Mouse (Mus musculus) cerebellum, adult 11-12 months (tissue): Measurements from ENCODE around the gene Gm7029.
A peak's percentile ranks its signal among the peaks of the same experiment; 100 is the strongest.

Experiments used
- DNase-seq: peaks from one replicate; pipeline ENCODE4 v3.0.0; 2022

Gene Gm7029

DNA sequence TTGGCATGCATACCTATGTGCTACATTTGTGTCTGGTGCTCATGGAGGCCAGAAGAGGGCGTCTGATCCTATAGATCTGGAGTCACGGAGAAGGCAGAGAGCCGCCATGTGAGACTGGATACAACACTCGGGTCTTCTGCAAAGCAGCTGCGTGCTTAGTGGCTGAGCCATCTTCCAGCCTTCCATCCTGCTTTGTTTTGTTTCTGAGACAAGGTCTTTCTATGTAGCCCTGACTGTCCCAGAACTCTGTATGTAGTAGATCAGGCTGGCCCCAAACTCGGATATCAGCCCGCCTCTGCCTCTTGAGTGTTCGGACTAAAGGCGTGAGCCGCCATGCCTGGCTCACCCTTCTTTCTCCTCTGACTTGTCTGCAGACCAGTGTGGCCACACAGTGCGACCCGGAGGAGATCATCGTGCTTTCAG, 41.3 kb downstream of the Gm7029 start:
- peak; percentile 65 for DNase-seq

- DNase-seq, result peak; percentile 99
Observed at GRCm38 (mm10) chr17:33915671-33916250, 42.1 kb downstream of the Gm7029 start, which contains the start of the genes Tapbp and Zbtb22. Gene Tapbp, plus strand, starts transcription at chr17:33915899. Gene Zbtb22, plus strand, starts transcription at chr17:33915904.

GRCm38 (mm10) chr17:33916294-33916693, 42.7 kb downstream of the Gm7029 start:
- peak; percentile 71 for DNase-seq

GRCm38 (mm10) chr17:33916847-33917655, 43.4 kb downstream of the Gm7029 start:
- no peak for DNase-seq

DNA sequence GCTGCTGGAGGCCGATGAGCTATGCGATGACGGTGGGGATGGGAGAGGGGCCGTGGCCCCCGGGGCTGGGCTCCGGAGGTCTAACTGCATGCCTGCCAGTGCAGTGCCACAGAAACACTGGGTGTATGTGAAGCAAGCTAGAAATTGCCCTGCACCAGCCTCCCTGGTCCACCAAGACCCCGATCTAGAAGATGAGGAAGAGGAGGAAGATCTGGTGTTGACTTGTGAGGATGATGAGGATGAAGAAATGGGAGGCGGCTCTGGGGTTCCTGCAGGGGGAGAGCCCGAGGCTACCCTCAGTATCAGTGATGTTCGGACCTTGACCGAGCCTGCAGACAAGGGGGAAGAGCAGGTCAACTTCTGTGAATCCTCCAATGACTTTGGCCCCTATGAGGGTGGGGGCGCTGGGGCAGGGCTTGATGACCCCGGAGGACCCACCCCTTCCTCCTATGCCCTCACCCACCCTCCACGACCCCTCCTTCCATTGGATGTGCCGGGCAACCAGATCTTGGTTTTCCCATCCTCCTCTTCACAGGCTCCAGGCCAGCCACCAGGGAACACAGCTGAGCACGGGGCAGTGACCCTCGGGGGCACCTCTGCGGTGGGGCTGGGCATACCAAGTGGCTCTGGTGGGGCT, 44.1 kb downstream of the Gm7029 start:
- peak; percentile 72 for DNase-seq

DNA sequence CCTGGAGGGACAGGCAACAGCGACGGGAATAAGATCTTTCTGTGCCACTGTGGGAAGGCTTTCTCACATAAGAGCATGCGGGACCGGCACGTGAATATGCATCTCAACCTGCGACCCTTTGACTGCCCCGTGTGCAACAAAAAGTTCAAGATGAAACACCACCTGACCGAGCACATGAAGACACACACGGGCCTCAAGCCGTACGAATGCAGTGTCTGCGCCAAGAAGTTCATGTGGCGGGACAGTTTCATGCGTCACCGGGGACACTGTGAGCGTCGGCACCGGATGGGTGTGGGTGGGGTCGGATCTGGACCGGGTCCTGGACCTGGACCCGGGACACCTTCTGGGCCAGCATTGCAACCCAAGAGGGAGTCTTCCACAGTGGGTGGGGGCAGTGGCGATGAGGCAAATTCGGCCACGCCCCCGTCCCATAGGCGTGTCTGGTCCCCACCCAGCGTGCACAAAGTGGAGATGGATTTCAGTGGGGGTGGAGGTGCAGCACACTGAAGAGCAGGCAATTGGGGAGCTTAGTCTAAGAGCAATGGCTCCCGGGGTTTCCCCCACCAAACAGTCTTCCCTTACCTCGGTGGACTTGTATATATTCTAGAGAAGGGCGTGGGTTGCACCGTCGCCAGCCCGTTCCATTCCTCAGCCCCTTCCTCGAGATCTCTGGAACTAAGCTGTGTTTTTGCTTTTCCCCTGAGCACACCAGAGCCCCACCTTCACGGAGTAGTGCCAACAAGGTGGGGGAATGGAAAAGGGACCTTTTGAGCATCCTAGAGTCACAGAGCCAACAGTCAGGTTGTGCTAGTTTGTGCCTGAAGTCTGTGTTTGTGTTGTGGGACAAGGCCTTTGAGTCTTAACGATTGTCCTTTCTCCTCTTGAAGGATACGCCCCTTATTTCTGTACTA, 44.9 kb downstream of the Gm7029 start:
- DNase-seq, result peak; percentile 70

DNA sequence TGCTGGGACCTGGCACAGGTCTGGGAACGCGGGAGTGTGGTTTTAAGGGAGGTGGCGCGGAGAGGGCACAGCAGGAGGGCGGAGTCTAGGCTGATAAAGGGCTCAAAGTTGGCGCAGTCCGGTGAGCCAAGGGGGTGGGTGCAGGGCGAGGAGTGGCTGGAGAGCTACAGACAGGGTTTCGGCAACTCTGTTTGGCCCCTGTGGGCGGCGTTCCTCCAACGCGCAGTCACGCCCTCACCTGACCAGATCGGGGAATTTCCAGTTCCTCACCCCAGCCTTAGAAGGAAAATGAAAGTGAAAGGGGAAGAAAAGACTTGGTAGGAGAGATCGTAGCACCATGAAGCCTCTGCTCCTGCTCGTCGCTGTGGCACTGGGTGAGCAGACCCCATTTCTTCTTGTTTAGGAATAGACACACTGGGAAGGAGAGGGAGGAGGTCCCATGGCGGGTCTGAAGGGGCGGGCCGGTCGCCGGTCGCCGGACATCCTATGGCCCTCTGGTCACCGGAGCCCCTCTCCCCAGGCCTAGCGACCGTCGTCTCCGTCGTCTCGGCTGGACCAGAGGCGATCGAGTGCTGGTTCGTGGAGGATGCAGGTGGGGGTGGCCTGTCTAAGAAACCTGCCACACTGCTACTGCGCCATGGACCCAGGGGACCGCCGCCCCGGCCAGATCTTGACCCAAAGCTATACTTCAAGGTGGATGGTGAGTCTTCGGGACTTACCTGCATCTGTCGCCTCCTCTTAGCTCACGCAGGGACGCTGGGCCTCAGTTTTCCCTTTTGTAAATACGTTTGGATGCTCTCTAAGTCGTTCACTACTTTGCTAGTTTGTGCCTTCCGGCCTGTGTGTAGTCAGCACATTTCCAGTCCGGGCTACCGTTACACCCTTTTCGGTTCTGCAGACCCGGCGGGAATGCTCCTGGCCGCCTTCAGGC, 46.0 kb downstream of the Gm7029 start:
- peak; percentile 83 for DNase-seq

GRCm38 (mm10) chr17:33920282-33921097, 46.9 kb downstream of the Gm7029 start:
- DNase-seq, result peak; percentile 82

DNA sequence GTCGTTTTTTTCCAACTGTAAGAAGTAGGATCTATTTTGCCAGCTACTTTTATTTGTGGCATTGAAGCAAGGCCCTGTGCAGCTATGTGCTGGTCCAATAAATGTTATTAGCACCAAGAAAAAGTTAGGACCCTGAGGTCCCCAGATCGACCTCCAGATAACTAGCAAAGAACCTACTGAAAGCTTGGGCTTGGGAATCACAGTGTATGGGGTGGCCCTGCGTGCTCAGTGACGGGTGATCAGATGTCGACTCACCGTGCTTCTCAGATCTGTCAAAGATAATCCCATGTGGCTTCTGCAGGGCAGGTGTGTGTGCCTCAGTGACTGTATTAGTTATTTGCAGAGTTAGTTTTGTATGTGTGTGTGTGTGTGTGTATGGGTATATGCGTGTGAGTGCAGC, 47.7 kb downstream of the Gm7029 start:
- DNase-seq, result peak; percentile 31
